Mouse (Mus musculus) C2C12 (cell line): Measurements from ENCODE around the gene Arv1. TPM values are rescaled to one million over a fixed set of nuclear protein-coding genes. Genes with fewer than 3 reads are reported as not detected.

ENCODE experiments used
- H3K27me3 ChIP-seq: one replicate; pipeline ENCODE4 v1.6.1; 2011; ENCODE audit not compliant: control insufficient read depth, insufficient read depth, insufficient read length
- H3K36me3 ChIP-seq: one replicate; pipeline ENCODE4 v1.6.1; 2011; ENCODE audit not compliant: control insufficient read depth, insufficient read depth
- H3K4me3 ChIP-seq: one replicate; pipeline ENCODE4 v1.5.1; 2011; ENCODE audit warnings: mild to moderate bottlenecking, control low read depth; ENCODE audit not compliant: poor library complexity, insufficient read depth, severe bottlenecking
- H3K79me2 ChIP-seq: one replicate; pipeline ENCODE4 v1.6.1; 2011; ENCODE audit not compliant: control insufficient read depth, insufficient read depth
- H3K79me3 ChIP-seq: one replicate; pipeline ENCODE4 v1.6.1; 2011; ENCODE audit warnings: low read depth, control low read depth
- H3ac ChIP-seq: one replicate; pipeline ENCODE3; 2011; ENCODE audit warnings: low read depth; ENCODE audit not compliant: control insufficient read depth, insufficient read length
- CEBPB ChIP-seq: IDR thresholded peaks from one replicate; pipeline ENCODE4 v1.6.1; 2011; ENCODE audit warnings: low read depth, mild to moderate bottlenecking, control low read depth, moderate library complexity
- CTCF ChIP-seq: IDR thresholded peaks from one replicate; pipeline ENCODE4 v1.5.1; 2011; ENCODE audit not compliant: control insufficient read depth, insufficient read depth, insufficient read length
- FOSL1 ChIP-seq: IDR thresholded peaks from one replicate; pipeline ENCODE4 v1.8.0; 2011; ENCODE audit warnings: mild to moderate bottlenecking, low read length; ENCODE audit not compliant: poor library complexity, insufficient read depth, severe bottlenecking
- MAX ChIP-seq: IDR thresholded peaks from one replicate; pipeline ENCODE4 v1.6.1; 2011; ENCODE audit warnings: mild to moderate bottlenecking, control low read depth
- MYOD1 ChIP-seq: IDR thresholded peaks from one replicate; pipeline ENCODE4 v1.6.1; 2011; ENCODE audit warnings: low read depth; ENCODE audit not compliant: control insufficient read depth, insufficient read length
- MYOG ChIP-seq: IDR thresholded peaks from one replicate; pipeline ENCODE4 v1.6.1; 2011; ENCODE audit not compliant: control insufficient read depth, insufficient read length; ENCODE audit errors: extremely low read depth
- USF1 ChIP-seq: IDR thresholded peaks from one replicate; pipeline ENCODE4 v1.6.1; 2011; ENCODE audit warnings: low read depth, mild to moderate bottlenecking, control low read depth, moderate library complexity
- polyA plus RNA-seq: library from polyadenylated mRNA; unstranded; fragments of >200 nt; fragmentation: generic; extraction: Trizol; gene quantifications from one replicate; pipeline ENCODE4 v1.2.1, GENCODE M21; 2012; ENCODE audit warnings: missing spikeins

The Arv1 gene
- polyA plus RNA-seq, 1 experiment = 11.4 TPM

DNA sequence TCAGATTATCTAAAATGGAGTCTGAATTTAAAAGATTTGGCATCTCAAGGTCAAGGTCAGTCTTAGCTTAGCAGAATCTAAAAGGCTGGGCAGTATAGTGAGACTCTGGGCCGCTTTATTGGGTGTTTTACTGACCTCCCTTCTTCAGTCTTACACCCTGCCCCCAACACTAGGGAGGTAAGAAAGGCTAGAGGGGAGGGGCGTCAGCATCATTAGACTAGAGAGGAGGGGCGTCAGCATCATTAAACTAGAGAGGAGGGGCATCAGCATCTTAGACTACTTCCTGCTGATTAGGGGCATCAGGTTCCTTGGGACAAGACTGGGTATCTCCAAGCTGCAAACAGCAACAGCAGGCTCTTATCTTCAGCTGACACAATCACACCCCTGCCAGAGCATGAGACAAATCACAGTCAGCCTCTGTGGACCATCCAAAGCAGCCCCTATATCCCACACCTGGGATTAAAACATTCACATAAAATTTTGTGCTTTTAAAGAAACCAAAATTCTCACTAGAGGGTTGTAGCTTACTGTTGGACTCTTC, 13.5 kb downstream of the Arv1 start:
- Histone ChIP-seq H3K4me3 (no peak overlapping the region), H3ac (no peak overlapping the region), H3K36me3 (peaks cover 44% of the 10 kb centered on the region), H3K79me3 (no peaks in the 10 kb centered on the region), H3K27me3 (no peaks in the 10 kb centered on the region), H3K79me2 (no peaks in the 10 kb centered on the region)
- TF ChIP-seq MYOD1 = no peak
- TF ChIP-seq CEBPB = no peak
- TF ChIP-seq CTCF = no peak
- TF ChIP-seq MYOG = no peak
- no peak for TF ChIP-seq FOSL1
- no peak for TF ChIP-seq USF1
- no peak for TF ChIP-seq MAX

DNA sequence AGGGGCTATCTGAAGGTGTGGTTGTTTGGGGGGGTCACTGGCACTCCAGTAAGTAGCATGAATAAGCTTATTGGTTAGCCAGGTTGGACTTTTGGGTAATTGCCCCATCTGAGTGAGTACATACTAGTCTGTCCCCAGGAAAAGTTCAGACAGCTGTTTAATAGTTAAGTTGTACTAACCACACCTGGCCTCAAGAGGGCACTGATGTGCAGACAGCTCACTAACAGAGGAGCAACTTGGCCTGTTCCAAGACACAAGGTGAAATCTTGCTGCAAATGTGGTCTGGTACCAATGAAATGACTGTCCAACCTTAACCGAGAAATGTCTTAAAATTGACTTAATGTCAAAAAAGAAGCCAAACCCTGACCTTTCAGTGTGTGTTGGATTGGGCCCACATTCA, 17.3 kb downstream of the Arv1 start:
- TF ChIP-seq CTCF (no peak), USF1 (no peak), MYOD1 (no peak), FOSL1 (no peak), MYOG (no peak), MAX (no peak), CEBPB (no peak)
- Histone ChIP-seq H3K79me2 (no peaks in the 10 kb centered on the region), H3ac (no peak overlapping the region), H3K79me3 (no peaks in the 10 kb centered on the region), H3K27me3 (no peaks in the 10 kb centered on the region), H3K36me3 (peaks cover 10% of the 10 kb centered on the region), H3K4me3 (no peak overlapping the region)

DNA sequence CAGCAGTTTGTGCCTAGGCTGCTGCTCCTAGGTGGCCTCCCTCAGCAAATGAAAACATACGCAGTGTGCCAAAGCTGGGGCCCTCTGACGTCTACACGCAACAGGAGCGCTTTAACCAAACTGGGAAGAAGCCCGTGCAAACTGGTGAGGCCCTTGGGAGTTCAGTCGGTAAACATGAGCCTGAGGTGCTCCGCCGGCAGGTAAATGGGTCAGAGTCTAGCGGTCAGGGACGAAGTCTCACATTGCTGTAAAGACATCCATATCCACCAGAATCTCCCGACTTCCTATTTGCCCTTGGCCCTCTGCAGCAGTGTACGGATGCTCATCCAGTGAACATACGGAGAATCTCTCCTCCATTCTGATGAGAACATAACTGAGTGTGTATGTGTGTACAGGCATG, 24.7 kb downstream of the Arv1 start:
- TF ChIP-seq FOSL1 (no peak), MYOD1 (no peak), MYOG (no peak), USF1 (no peak), CEBPB (no peak), CTCF (no peak), MAX (no peak)
- H3K4me3 ChIP-seq = no peak overlapping the region
- no peak overlapping the region for H3ac ChIP-seq

DNA sequence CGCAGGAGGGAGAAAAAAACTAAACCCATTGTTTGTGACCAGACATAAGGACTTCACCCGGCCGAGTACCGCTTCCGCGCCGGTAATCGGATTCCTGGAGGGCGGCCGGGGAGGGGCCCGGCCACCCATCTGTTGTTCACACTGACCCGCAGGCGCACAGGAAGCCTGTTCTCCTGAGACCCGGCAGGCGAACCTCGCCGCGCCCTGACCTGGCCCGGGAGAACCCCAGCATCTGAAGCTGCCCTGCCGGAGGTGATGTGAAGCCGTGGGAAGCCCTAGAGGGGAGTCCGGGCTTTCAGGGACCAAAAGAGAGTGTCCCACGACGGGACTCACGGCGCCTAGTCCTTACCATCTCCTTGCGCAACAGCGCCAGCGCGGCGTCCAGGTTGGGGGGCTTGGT, 29.3 kb downstream of the Arv1 start:
- peak overlapping the region; percentile 41 for H3ac ChIP-seq
- H3K4me3 ChIP-seq = peak overlapping the region; percentile 32
- no peaks in the 10 kb centered on the region for H3K79me2 ChIP-seq
- H3K36me3 ChIP-seq = no peaks in the 10 kb centered on the region
- H3K27me3 ChIP-seq = peaks cover 74% of the 10 kb centered on the region
- no peaks in the 10 kb centered on the region for H3K79me3 ChIP-seq
- no peak for TF ChIP-seq MAX
- TF ChIP-seq CEBPB = peak; percentile 33

More for the DNA sequence above, 24.7 kb downstream of the Arv1 start:
- Histone ChIP-seq H3K79me2 (no peaks in the 10 kb centered on the region), H3K36me3 (no peaks in the 10 kb centered on the region), H3K79me3 (no peaks in the 10 kb centered on the region), H3K27me3 (peaks cover 41% of the 10 kb centered on the region)

DNA sequence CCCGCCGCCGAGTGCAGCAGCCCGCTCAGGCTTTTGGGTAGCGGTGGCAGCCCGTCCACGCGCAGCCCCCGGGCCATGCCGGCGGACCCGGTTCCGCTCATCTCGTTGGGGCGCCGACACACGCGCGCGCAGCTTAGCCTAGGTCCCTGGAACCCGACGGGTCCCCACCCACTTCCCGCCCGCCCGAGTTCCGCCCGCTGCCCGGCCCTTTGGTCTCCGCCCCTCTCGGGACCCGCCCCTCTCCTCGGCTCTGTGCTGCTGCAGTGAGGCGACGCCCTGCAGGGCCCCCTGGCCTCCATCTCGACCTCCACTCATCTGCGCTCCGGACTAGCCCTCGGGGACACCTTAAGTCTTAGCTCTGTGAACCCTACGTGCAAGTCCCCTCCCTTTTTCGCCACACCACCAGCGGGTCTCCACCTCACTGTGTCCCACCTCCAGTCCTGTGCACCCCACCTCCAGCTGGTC, 29.8 kb downstream of the Arv1 start, which contains the start of gene Fam89a:
Gene Fam89a, minus strand, starts transcription at position 124 of the 465 bp plus-strand sequence.
- Histone ChIP-seq H3K79me2 (no peaks in the 10 kb centered on the region), H3K36me3 (no peaks in the 10 kb centered on the region), H3K4me3 (peak within 1 kb of the TSS; percentile 32), H3K79me3 (no peaks in the 10 kb centered on the region), H3ac (peak within 1 kb of the TSS; percentile 41), H3K27me3 (peaks cover 71% of the 10 kb centered on the region)
- no peak for TF ChIP-seq MYOD1
- no peak for TF ChIP-seq CEBPB
- TF ChIP-seq USF1 = no peak
- TF ChIP-seq FOSL1 = no peak
- no peak for TF ChIP-seq MYOG
- TF ChIP-seq MAX = no peak
- no peak for TF ChIP-seq CTCF

DNA sequence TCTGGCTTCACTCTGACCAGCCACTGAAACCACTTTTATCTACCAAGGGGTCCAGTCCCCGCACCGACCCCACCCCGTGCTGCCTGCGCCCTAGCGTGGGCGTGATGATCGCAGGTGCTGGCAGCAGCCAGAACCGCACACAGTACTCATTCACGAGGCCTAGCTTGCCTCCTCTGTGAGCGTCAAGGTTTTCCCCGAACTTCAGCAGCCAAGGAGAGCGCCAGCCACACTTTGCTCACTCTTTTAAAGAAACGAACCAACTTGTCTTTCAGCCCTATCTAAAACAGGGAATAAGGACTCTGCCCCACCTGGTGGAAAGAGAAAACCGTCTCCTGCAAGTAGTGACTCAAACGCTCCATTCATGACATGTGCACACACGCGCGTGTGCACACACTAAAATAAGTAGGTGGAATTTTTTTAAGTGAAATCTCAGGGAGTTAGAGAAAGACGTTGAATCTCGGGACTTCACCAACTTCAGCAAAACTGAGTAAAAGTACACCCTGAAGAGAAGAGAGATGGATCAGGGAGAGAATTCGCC, 30.5 kb downstream of the Arv1 start:
- TF ChIP-seq FOSL1 (no peak), CEBPB (no peak), MYOD1 (no peak), CTCF (no peak), MYOG (no peak), USF1 (no peak), MAX (no peak)
- Histone ChIP-seq H3K79me3 (no peaks in the 10 kb centered on the region), H3K4me3 (no peak overlapping the region), H3K79me2 (no peaks in the 10 kb centered on the region), H3ac (no peak overlapping the region), H3K27me3 (peaks cover 65% of the 10 kb centered on the region), H3K36me3 (no peaks in the 10 kb centered on the region)
